Mouse (Mus musculus) hindbrain, postnatal 0 days (tissue): ENCODE measurements at regions not wholly inside any gene's neighbourhood (a gene's known extent, or its start where the extent isn't known, plus 50 kb on each side); places are given as distances from the start of the nearest gene placed in this dataset.
A peak's percentile ranks its signal among the peaks of the same experiment; 100 is the strongest.

Source experiments
- ATAC-seq: fragments of 200-750 bp; cut with Nextera tagmentation; 2 replicates; pipeline ENCODE4 v1.8.0; 2017; ENCODE audit warnings: mild to moderate bottlenecking, moderate TSS enrichment, moderate library complexity
- DNase-seq: peaks from one replicate; pipeline ENCODE4 v3.0.0-alpha.2; 2015; ENCODE audit warnings: low spot score
- H3K27ac ChIP-seq: fragments of 300-500 bp; sonication (generic); 2 replicates; pipeline ENCODE4 v1.5.1; 2014; ENCODE audit warnings: mild to moderate bottlenecking
- H3K27me3 ChIP-seq: fragments of 300-500 bp; sonication (generic); 2 replicates; pipeline ENCODE4 v1.6.1; 2014; ENCODE audit warnings: low read length, mixed read lengths; ENCODE audit not compliant: insufficient read depth
- H3K36me3 ChIP-seq: fragments of 300-500 bp; sonication (generic); 2 replicates; pipeline ENCODE4 v1.6.1; 2014; ENCODE audit warnings: low read length, mixed read lengths; ENCODE audit not compliant: insufficient read depth
- H3K4me1 ChIP-seq: fragments of 300-500 bp; sonication (generic); 2 replicates; pipeline ENCODE4 v1.6.1; 2014; ENCODE audit warnings: antibody characterized with exemption, low read length, mixed read lengths; ENCODE audit not compliant: insufficient read depth
- H3K4me2 ChIP-seq: fragments of 300-500 bp; sonication (generic); 2 replicates; pipeline ENCODE4 v1.6.1; 2014; ENCODE audit warnings: low read depth, mild to moderate bottlenecking, low read length, moderate library complexity, mixed read lengths
- H3K4me3 ChIP-seq: fragments of 300-500 bp; sonication (generic); 2 replicates; pipeline ENCODE4 v1.5.1; 2014; ENCODE audit warnings: low read length
- H3K9ac ChIP-seq: fragments of 300-500 bp; sonication (generic); replicated peaks from 2 replicates; pipeline ENCODE4 v1.6.1; 2014; ENCODE audit warnings: mild to moderate bottlenecking, low read length, moderate library complexity, mixed read lengths
- H3K9me3 ChIP-seq: fragments of 300-500 bp; sonication (generic); 2 replicates; pipeline ENCODE4 v1.6.1; 2016; ENCODE audit warnings: low read length, mixed read lengths
- CTCF ChIP-seq: IDR thresholded peaks from 2 replicates; pipeline ENCODE4 v1.5.1; 2016; ENCODE audit warnings: antibody characterized with exemption, control low read depth, low read depth
- WGBS: fragments of 180-500 bp; shearing (Covaris S2); extraction: QIAGEN DNeasy Blood & Tissue Kit; methylation state at CpG from one replicate; pipeline ENCODE4 v1.1.7; 2014; 5-methylcytosine and 5-hydroxymethylcytosine counted together

DNA sequence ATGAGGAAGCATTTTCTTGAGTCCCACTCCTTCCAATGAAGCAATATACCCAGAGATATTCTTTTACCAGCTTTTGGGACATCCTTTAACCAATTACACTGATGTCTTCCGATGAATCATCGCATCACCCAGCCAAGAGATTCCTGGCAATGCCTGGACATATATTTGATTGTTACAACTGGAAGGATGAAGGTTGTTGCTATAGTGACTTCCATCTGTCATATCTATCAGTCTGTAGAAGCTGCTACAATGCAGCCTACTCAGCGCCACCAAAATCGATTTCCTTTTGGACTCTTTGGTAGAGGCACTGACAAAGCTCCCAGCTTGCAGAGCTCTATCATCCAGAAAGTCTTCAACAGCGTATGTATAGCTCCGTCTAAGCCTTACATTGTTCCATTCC is 661.0 kb upstream of the Sox9 start:
- H3K4me3 ChIP-seq = no peak overlapping the region
- ATAC-seq (no peak), DNase-seq (no peak)
- H3K36me3 ChIP-seq = no peaks in the 10 kb centered on the region
- no peak overlapping the region for H3K9ac ChIP-seq
- no peaks in the 10 kb centered on the region for H3K4me1 ChIP-seq
- WGBS = 92% methylated on average over 6 of the region's 6 CpGs
- H3K27ac ChIP-seq = no peak overlapping the region
- H3K27me3 ChIP-seq = no peaks in the 10 kb centered on the region
- no peak overlapping the region for H3K4me2 ChIP-seq
- TF ChIP-seq CTCF = no peak
- H3K9me3 ChIP-seq = no peaks in the 10 kb centered on the region

DNA sequence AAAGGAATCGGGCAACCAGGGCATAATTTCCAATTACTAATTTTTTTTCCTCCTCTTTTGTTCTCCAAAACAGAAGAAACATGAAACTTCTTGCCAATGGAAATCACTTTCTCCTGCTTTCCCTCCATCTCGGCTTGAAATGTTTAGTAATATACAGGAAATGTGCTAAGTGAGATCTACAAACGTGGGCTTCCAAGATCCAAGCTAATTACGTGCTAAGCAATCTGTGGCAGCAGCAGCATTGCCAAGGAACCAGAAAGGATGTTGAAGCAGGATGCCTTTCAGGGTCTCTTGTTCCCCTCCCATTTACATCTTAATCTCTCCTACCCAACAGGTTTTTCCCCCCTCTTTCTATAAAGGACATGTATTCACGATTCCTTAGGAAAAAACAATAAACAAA is 660.2 kb upstream of the Sox9 start:
- Histone ChIP-seq H3K27me3 (no peaks in the 10 kb centered on the region), H3K36me3 (no peaks in the 10 kb centered on the region), H3K9ac (no peak overlapping the region), H3K27ac (no peak overlapping the region), H3K4me3 (no peak overlapping the region), H3K4me2 (no peak overlapping the region), H3K4me1 (no peaks in the 10 kb centered on the region), H3K9me3 (no peaks in the 10 kb centered on the region)
- no peak for TF ChIP-seq CTCF
- ATAC-seq (no peak), DNase-seq (no peak)
- 63% methylated on average over 5 of the region's 5 CpGs for WGBS

DNA sequence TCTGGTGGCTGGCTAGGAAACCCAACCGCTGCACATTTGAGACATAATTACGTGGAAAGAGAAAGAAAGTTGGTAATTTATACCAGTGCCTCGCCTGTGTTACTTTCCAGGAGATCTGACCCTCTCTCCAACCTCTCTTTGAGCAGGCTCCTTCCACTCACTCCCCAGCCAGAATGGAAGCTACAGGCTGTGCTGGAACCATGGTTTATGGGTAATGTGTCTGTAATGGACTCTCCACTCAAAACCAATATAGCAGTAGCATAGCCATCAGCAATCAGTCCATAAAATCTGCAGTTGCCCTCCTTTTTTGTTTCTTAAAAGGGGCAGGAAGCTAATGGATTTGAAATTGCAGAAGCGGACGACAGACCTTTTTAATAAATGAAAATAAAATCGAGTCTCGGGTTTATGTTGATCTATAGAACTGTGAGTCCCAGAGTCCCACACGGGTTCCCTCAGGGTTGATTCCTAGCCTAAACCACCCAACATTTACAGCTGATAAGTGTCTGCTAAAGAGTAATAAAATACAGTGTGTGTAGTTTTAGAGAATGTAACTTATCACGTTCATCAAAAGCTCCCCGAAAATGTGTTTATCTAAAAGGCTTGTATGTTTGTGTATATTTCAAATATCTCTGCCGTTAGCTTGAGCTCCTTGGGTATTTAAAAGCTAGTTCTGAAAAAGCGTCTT is 656.6 kb upstream of the Sox9 start:
- Histone ChIP-seq H3K4me1 (no peaks in the 10 kb centered on the region), H3K27me3 (no peaks in the 10 kb centered on the region), H3K9ac (no peak overlapping the region), H3K36me3 (no peaks in the 10 kb centered on the region), H3K4me2 (no peak overlapping the region), H3K9me3 (no peaks in the 10 kb centered on the region), H3K27ac (no peak overlapping the region), H3K4me3 (no peak overlapping the region)
- DNase-seq (no peak), ATAC-seq (no peak)
- no peak for TF ChIP-seq CTCF
- 85% methylated on average over 12 of the region's 12 CpGs for WGBS

DNA sequence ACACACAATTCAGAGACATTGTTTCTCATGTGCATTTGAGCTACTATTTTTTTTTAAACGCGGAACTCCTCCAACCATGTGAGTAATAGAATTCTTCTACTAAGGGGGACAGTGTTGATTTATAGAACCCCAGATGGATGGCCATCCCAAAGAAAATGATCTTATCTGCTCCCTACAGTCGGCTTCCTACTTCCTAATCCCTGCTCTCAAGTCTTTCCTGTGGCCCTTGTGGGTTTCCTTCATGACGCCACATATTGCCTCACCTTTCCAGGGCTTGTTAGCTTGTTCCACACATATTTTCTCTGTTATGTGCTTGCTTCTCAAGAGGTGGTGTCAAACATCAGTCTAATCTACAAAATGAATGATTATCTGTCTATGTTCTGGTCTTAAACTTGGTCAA is 651.9 kb upstream of the Sox9 start:
- H3K27ac ChIP-seq = no peak overlapping the region
- ATAC-seq (no peak), DNase-seq (no peak)
- H3K4me2 ChIP-seq = no peak overlapping the region
- H3K36me3 ChIP-seq = no peaks in the 10 kb centered on the region
- no peak overlapping the region for H3K4me3 ChIP-seq
- H3K9me3 ChIP-seq = no peaks in the 10 kb centered on the region
- no peaks in the 10 kb centered on the region for H3K4me1 ChIP-seq
- H3K9ac ChIP-seq = no peak overlapping the region
- no peaks in the 10 kb centered on the region for H3K27me3 ChIP-seq
- 91% methylated on average over 4 of the region's 4 CpGs for WGBS
- no peak for TF ChIP-seq CTCF

DNA sequence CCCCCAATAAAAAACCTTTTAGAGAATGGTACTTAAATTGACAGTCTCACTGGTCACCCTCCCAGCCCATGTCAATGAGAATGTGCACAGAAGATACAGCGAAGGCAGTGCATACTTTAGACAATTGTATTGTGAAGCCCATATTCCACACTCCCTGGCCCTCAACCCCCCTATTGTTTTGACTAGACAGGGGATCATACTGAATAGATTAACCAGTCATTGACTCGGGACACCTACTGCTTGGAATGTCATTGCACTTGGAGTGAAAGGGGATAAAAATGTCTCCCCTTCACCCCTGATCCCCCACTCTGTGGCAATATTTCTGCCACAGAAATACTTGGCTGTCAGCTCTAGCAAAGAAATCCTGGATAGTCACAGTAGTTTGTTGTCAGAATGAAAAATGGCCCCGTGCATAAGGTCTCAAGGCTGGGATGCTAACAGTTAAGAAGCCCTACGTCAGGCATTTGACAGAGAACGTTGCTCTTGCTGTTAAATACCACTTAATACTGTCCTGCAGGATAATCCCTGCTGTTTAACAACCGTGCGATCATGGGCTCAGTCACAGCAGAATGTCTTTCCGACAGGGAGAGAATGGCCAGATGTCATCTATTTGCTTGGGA is 644.5 kb upstream of the Sox9 start:
- TF ChIP-seq CTCF = no peak
- no peak for ATAC-seq
- no peaks in the 10 kb centered on the region for H3K27me3 ChIP-seq
- H3K9me3 ChIP-seq = no peaks in the 10 kb centered on the region
- H3K4me2 ChIP-seq = 0 out of 2 replicates have a peak overlapping the region, but pooled peaks have one; percentile 18
- DNase-seq = peak; percentile 33
- H3K9ac ChIP-seq = no peak overlapping the region
- H3K4me3 ChIP-seq = no peak overlapping the region
- H3K36me3 ChIP-seq = no peaks in the 10 kb centered on the region
- no peak overlapping the region for H3K27ac ChIP-seq
- no peaks in the 10 kb centered on the region; the same call in 1 of the 2 replicates for H3K4me1 ChIP-seq
- WGBS = 6% methylated on average over 8 of the region's 8 CpGs

DNA sequence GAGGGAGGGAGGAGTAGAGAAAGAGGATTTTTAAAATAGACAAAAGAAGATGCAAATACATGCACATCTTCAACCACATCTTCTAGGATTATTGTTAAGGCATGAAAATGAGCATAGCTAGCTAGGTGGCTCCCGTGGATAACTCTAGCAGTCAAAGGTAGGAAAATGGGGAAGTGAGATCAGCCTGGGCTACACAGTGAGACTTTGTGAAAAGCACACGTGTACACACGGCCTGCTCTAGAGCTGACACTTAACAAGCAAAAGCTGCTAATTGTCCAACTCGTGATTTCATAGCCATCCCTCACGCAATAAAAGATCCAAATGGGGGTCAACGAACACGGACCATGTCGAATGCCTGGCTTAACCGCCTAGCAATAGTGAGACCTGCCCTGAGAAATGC is 642.0 kb upstream of the Sox9 start:
- WGBS = 58% methylated on average over 9 of the region's 9 CpGs
- Histone ChIP-seq H3K27me3 (no peaks in the 10 kb centered on the region), H3K9ac (no peak overlapping the region), H3K4me1 (no peaks in the 10 kb centered on the region; the same call in 1 of the 2 replicates), H3K4me2 (no peak overlapping the region), H3K9me3 (no peaks in the 10 kb centered on the region), H3K4me3 (no peak overlapping the region), H3K36me3 (no peaks in the 10 kb centered on the region), H3K27ac (no peak overlapping the region)
- DNase-seq (no peak), ATAC-seq (no peak)
- TF ChIP-seq CTCF = no peak

DNA sequence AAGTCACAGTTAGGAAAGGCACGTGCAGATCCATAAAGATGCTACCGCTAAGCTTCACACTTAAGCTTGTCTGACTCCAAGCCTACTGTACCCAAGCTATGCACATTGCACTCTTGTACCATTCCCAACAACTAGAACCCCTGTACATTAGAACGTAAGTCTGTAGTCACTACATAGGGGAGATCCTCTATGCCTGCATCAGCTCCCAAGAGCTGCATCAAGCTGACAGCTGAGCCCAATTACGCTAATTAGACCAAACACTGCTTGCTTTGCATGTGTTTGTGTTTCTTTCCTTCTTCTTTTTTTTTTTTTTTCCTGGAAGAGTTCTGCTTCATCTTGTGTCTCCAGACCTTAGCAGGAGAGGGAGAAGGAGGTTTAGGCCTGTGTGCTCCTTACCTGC is 641.5 kb upstream of the Sox9 start:
- no peak for TF ChIP-seq CTCF
- ATAC-seq (no peak), DNase-seq (no peak)
- no peak overlapping the region for H3K4me3 ChIP-seq
- no peaks in the 10 kb centered on the region for H3K27me3 ChIP-seq
- H3K36me3 ChIP-seq = no peaks in the 10 kb centered on the region
- no peaks in the 10 kb centered on the region for H3K9me3 ChIP-seq
- WGBS = 56% methylated on average over 4 of the region's 4 CpGs
- no peaks in the 10 kb centered on the region; the same call in 1 of the 2 replicates for H3K4me1 ChIP-seq
- H3K9ac ChIP-seq = no peak overlapping the region
- no peak overlapping the region for H3K4me2 ChIP-seq
- no peak overlapping the region for H3K27ac ChIP-seq
